Mouse (Mus musculus) ovary, postnatal 36 days (tissue): ENCODE results near the gene Rufy1.
"Not testable (repeated sequence)": the region's sequence is repeated elsewhere in the genome, so short reads cannot be mapped to it uniquely, and the experiment has no call there.

Source experiments
- DNase-seq: peaks from one replicate; pipeline ENCODE4 v3.0.0; 2022; ENCODE audit warnings: low spot score, mixed read lengths

Gene Rufy1

GRCm38 (mm10) chr11:50379023-50379752 is 51.7 kb downstream of the Rufy1 start:
- no peak for DNase-seq

GRCm38 (mm10) chr11:50377892-50378684 is 52.8 kb downstream of the Rufy1 start:
- DNase-seq: peak; percentile 88

- peak; percentile 98 for DNase-seq
Measured at GRCm38 (mm10) chr11:50376911-50377891, 53.7 kb downstream of the Rufy1 start, which contains the start of gene Hnrnph1. Gene Hnrnph1 (plus strand): TSS chr11:50376990.

GRCm38 (mm10) chr11:50376156-50376790 is 54.7 kb downstream of the Rufy1 start:
- DNase-seq: no peak

- no peak for DNase-seq
Measured at GRCm38 (mm10) chr11:50375421-50375820, 55.5 kb downstream of the Rufy1 start.

GRCm38 (mm10) chr11:50374286-50375015 is 56.5 kb downstream of the Rufy1 start:
- DNase-seq: peak; percentile 1

GRCm38 (mm10) chr11:50373621-50374020 is 57.3 kb downstream of the Rufy1 start:
- peak; percentile 1 for DNase-seq

- DNase-seq: no peak
Measured at GRCm38 (mm10) chr11:50373086-50373485, 57.8 kb downstream of the Rufy1 start.

- DNase-seq: no peak
Measured at GRCm38 (mm10) chr11:50371911-50372310, 59.0 kb downstream of the Rufy1 start.

GRCm38 (mm10) chr11:50371399-50371841 is 59.5 kb downstream of the Rufy1 start:
- DNase-seq: peak; percentile 65

GRCm38 (mm10) chr11:50370969-50371368 is 60.0 kb downstream of the Rufy1 start:
- DNase-seq: no peak

- no peak for DNase-seq
Measured at GRCm38 (mm10) chr11:50369360-50369911, 61.5 kb downstream of the Rufy1 start.

- DNase-seq: no peak
Measured at GRCm38 (mm10) chr11:50367531-50367930, 63.4 kb downstream of the Rufy1 start.

- DNase-seq: no peak
Measured at GRCm38 (mm10) chr11:50365322-50365721, 65.6 kb downstream of the Rufy1 start.

GRCm38 (mm10) chr11:50364548-50364947 is 66.4 kb downstream of the Rufy1 start:
- DNase-seq: peak; percentile 35

GRCm38 (mm10) chr11:50361282-50361681 is 69.6 kb downstream of the Rufy1 start:
- not testable (repeated sequence) for DNase-seq

GRCm38 (mm10) chr11:50358950-50359861 is 71.7 kb downstream of the Rufy1 start:
- DNase-seq: peak; percentile 36

GRCm38 (mm10) chr11:50355395-50355794 is 75.5 kb downstream of the Rufy1 start:
- no peak for DNase-seq

GRCm38 (mm10) chr11:50354851-50355250 is 76.1 kb downstream of the Rufy1 start:
- no peak for DNase-seq
